Mouse (Mus musculus): ENCODE measurements at regions not wholly inside any gene's neighbourhood (a gene's known extent, or its start where the extent isn't known, plus 50 kb on each side); places are given as distances from the start of the nearest gene placed in this dataset.

GRCm38 (mm10) chr15:36891296-36891695, 116.3 kb downstream of the Zfp706 start:
- DNase-seq (ENCODE audit: low read depth in 1 of 2, low spot score in 2 of 2) = no peak

- no peak for DNase-seq (ENCODE audit: low read depth in 1 of 2, low spot score in 2 of 2)
Measured at GRCm38 (mm10) chr15:36889072-36889471, 118.5 kb downstream of the Zfp706 start.

- DNase-seq (ENCODE audit: low read depth in 1 of 2, low spot score in 2 of 2) = peak in 1 of 2 experiments; percentile 10
Measured at GRCm38 (mm10) chr15:36888351-36889069, 119.1 kb downstream of the Zfp706 start.

GRCm38 (mm10) chr15:36884671-36885365, 122.8 kb downstream of the Zfp706 start:
- no peak for DNase-seq (ENCODE audit: low read depth in 1 of 2, low spot score in 2 of 2)

GRCm38 (mm10) chr15:36884074-36884473, 123.5 kb downstream of the Zfp706 start:
- DNase-seq (ENCODE audit: low read depth in 1 of 2, low spot score in 2 of 2) = no peak

GRCm38 (mm10) chr15:36883156-36883555, 124.4 kb downstream of the Zfp706 start:
- no peak for DNase-seq (ENCODE audit: low read depth in 1 of 2, low spot score in 2 of 2)

- DNase-seq (ENCODE audit: low read depth in 1 of 2, low spot score in 2 of 2) = no peak
Measured at GRCm38 (mm10) chr15:36881576-36881975, 126.0 kb downstream of the Zfp706 start.

- no peak for DNase-seq (ENCODE audit: low read depth in 1 of 2, low spot score in 2 of 2)
Measured at GRCm38 (mm10) chr15:36880602-36881001, 127.0 kb downstream of the Zfp706 start.

GRCm38 (mm10) chr15:36879587-36879986, 128.0 kb downstream of the Zfp706 start:
- peak in 1 of 2 experiments; percentile 45 for DNase-seq (ENCODE audit: low read depth in 1 of 2, low spot score in 2 of 2)

- no peak for DNase-seq (ENCODE audit: low read depth in 1 of 2, low spot score in 2 of 2)
Measured at GRCm38 (mm10) chr15:36878960-36879359, 128.6 kb downstream of the Zfp706 start.

- DNase-seq (ENCODE audit: low read depth in 1 of 2, low spot score in 2 of 2) = no peak
Measured at GRCm38 (mm10) chr15:36878276-36878675, 129.3 kb downstream of the Zfp706 start.

GRCm38 (mm10) chr15:36877501-36877900, 130.1 kb downstream of the Zfp706 start:
- no peak for DNase-seq (ENCODE audit: low read depth in 1 of 2, low spot score in 2 of 2)

GRCm38 (mm10) chr15:36875980-36876778, 131.4 kb downstream of the Zfp706 start:
- no peak for DNase-seq (ENCODE audit: low read depth in 1 of 2, low spot score in 2 of 2)

- DNase-seq (ENCODE audit: low read depth in 1 of 2, low spot score in 2 of 2) = no peak
Measured at GRCm38 (mm10) chr15:36874555-36874954, 133.0 kb downstream of the Zfp706 start.

- no peak for DNase-seq (ENCODE audit: low read depth in 1 of 2, low spot score in 2 of 2)
Measured at GRCm38 (mm10) chr15:36873884-36874243, 133.7 kb downstream of the Zfp706 start.

GRCm38 (mm10) chr15:36873058-36873883, 134.3 kb downstream of the Zfp706 start:
- no peak for DNase-seq (ENCODE audit: low read depth in 1 of 2, low spot score in 2 of 2)

GRCm38 (mm10) chr15:36872566-36872965, 135.0 kb downstream of the Zfp706 start:
- no peak for DNase-seq (ENCODE audit: low read depth in 1 of 2, low spot score in 2 of 2)

GRCm38 (mm10) chr15:36870717-36871116, 136.9 kb downstream of the Zfp706 start:
- no peak for DNase-seq (ENCODE audit: low read depth in 1 of 2, low spot score in 2 of 2)

- no peak for DNase-seq (ENCODE audit: low read depth in 1 of 2, low spot score in 2 of 2)
Measured at GRCm38 (mm10) chr15:36870094-36870493, 137.5 kb downstream of the Zfp706 start.

GRCm38 (mm10) chr15:36866088-36866487, 141.5 kb downstream of the Zfp706 start:
- DNase-seq (ENCODE audit: low read depth in 1 of 2, low spot score in 2 of 2) = no peak

GRCm38 (mm10) chr15:36865332-36865731, 142.2 kb downstream of the Zfp706 start:
- DNase-seq (ENCODE audit: low read depth in 1 of 2, low spot score in 2 of 2) = no peak

Measured in monocyte, adult 2 months (primary cell).